Mouse (Mus musculus): ENCODE data around the gene Ppia.
"Not testable (repeated sequence)": the region's sequence is repeated elsewhere in the genome, so short reads cannot be mapped to it uniquely, and the experiment has no call there.

The Ppia gene

DNA sequence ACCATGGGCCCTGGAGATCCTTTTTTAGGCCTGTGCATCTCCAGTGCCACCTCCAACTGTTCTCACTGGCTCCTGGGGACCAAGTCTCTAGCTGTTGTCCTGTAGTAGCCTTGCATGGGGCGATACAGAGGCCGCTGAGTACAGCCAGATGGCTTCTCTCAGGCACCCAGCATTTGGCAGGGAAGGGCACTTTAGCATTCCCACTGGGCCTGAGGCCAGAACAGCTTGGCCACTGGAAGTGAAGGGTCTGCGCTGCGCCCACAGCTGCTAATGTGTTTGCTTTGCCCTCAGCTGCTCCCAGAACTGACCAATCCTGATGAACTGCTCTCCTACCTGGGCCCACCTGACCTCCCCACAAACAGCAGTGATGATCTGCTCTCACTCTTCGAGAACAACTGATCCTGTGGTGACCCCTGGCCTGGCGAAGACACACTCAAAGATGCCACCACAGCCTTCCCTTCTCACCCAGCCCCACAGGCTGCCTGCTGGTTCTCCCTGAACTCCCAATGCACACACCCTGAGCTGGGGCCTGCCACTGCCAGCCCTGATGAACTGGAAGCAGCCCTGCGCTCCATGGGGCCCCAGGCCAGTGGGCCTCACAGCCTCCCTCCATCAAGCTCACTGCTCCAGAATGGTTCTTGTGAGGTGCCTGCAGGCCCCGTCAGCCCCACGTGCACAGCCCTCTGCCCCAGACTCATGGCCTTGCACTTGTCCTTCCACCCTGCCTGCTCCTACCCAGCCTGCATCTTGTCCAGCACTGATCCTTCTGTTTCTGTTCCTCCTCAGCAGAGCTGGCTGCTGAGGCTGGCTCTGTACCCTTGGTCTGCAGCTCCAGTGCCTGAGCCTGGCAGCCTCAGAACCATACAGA lies 10.3 kb upstream of the Ppia start:
- peak; percentile 40 to 49 for DNase-seq

DNA sequence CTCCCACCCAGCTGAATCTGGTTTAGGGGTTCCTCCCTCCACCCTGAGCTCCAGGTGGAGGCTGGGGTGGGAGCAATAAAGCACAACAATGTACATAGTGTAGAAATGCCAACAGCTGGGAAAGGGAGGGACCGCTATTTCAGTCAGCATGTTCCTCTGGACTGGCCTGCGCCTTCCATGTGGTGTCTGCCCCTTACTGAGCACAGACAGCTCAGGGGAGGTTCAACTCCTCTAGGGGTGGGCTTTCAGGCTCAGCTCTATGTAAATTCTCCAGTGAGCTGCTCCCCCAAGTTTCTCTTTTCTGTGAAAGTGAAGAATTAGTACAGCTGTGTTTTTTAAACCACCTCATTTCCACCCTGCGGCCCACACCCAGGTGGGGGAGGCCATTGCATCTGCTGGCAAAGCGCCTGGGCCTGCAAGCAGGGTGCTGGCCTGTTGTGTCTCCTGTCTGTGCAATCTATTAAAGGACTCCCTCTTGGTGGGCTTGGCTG lies 9.6 kb upstream of the Ppia start:
- DNase-seq, result peak in 1 of 2 experiments; percentile 48

- DNase-seq, result peak; percentile 74
These were observed 8.7 kb upstream of the Ppia start for GRCm38 (mm10) chr11:6406251-6407161.

- no peak for DNase-seq
These were observed 8.1 kb upstream of the Ppia start for GRCm38 (mm10) chr11:6407162-6407621.

GRCm38 (mm10) chr11:6410050-6410602 lies 5.1 kb upstream of the Ppia start:
- DNase-seq, result no peak

DNA sequence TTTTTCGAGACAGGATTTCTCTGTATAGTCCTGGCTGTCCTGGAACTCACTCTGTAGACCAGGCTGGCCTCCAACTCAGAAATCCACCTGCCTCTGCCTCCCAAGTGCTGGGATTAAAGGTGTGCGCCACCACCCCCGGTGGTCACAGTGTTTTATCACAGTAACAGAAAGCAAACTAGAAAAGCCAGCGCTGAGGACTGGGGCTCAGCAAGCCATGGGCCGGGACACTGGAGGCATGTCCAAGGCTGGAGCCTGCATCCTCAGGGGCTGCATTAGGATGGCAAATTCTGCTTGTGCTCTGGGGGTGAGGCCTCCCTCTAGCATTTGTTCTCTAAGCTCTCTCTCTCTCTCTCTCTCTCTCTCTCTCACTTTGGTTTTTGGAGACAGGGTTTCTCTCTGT lies 4.5 kb upstream of the Ppia start:
- DNase-seq, result peak in 1 of 2 experiments; percentile 8

DNA sequence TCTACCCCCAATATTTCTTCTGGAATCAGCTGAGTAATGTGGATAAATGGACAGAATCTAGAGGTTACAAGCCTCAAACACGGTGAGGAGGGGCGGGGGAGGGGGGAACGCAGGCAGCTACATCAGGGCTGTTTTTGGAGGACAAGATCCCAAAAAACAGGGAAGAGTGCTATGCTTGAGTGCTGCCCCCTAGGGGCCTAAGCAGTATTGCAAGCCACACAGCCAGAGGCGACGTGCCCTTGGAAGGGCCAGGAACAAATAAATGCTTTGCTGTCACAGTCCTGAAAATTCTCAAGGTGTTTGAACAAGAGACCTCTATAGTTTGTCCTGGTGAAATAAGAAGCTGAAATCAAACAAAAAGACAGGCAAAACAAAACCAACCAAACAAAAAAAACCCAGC lies 3.6 kb upstream of the Ppia start:
- peak; percentile 87 to 89 for DNase-seq

GRCm38 (mm10) chr11:6413264-6413663 lies 2.0 kb upstream of the Ppia start:
- DNase-seq, result peak in 1 of 2 experiments; percentile 3

- DNase-seq, result peak; percentile 95 to 100
These were observed 535 bp downstream of the Ppia start for GRCm38 (mm10) chr11:6415551-6416404.

DNA sequence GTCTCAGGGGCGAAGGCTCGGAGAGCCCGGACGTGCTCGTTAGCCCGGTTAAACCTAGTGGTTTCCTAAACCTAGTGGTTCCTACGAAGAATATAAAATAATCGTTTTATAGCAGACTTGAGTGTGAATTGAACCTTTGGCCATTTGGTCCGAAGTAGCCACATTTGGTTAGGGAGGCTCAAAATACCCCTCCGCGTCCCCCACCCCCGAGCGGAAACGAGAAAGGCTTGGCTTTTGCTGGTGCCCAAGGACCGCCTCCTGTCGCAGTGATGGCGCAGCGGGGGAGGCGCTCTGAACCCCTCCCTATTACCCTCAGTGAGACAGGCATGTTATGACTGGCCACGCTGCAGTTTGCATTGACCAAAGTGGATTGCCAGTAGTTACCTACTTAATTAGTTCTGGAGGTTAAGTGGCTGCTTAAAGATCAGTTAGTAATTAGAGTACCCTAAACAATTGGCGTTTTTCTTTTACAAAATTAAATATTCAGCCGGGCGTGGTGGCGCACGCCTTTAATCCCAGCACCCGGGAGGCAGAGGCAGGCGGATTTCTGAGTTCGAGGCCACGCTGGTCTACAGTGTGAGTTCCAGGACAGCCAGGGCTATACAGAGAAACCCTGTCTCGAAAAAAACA lies 1.3 kb downstream of the Ppia start:
- DNase-seq, result peak; percentile 84 to 88

- no peak for DNase-seq
These were observed 1.8 kb downstream of the Ppia start for GRCm38 (mm10) chr11:6417069-6417468.

DNA sequence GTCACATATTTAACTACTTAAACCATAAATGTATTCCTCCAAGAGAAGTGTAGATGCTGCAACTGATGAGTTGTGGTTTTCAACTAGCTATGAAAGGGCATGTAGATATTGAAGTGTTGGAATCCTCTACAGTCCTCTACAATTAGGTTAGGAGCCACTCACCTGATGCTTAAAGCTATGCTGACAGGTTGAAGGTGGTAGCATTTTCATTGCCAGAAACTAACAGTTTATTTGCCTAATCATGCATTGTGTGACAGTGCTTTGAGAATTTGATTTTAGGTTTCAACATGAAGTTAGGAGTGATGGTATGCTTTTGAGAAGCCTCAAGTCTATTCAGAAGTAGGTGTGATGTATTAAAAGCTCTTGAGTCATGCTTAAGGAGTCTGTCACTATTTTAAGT lies 2.2 kb downstream of the Ppia start:
- DNase-seq, result no peak

GRCm38 (mm10) chr11:6418751-6419150 lies 3.5 kb downstream of the Ppia start:
- DNase-seq, result no peak

- not testable (repeated sequence) for DNase-seq
These were observed 3.9 kb downstream of the Ppia start for GRCm38 (mm10) chr11:6419156-6419555.

- no peak for DNase-seq
These were observed 5.0 kb downstream of the Ppia start for GRCm38 (mm10) chr11:6420283-6420703.

GRCm38 (mm10) chr11:6420722-6421350 lies 5.6 kb downstream of the Ppia start:
- no peak for DNase-seq

- DNase-seq, result no peak
These were observed 14.9 kb downstream of the Ppia start for GRCm38 (mm10) chr11:6430186-6430585.

GRCm38 (mm10) chr11:6436442-6436841 lies 21.2 kb downstream of the Ppia start:
- DNase-seq, result peak; percentile 53 to 58

GRCm38 (mm10) chr11:6437667-6438066 lies 22.4 kb downstream of the Ppia start:
- DNase-seq, result no peak

- no peak for DNase-seq
These were observed 24.9 kb downstream of the Ppia start for GRCm38 (mm10) chr11:6440171-6440570.

DNA sequence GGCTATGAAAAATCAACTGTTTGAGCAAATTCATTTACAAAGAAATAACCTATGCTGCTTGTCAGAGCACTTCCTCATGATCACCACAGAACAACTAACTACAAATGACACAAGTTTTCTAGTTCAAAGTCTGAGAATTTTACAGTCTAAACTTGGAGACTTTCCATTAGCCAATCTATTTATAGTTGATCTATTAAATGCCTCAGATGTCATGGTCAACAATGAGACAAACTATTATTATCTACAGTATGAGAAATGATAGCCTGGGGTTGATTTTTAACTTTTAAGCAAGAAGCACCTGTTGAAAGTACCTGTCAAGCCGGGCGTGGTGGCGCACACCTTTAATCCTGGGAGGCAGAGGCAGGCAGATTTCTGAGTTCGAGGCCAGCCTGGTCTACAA lies 27.3 kb downstream of the Ppia start:
- no peak for DNase-seq

Measured in cerebellum, adult 18-20 months (tissue).